Mouse (Mus musculus) kidney, embryonic 14.5 days (tissue): ENCODE measurements around the gene Pip4k2b. TPM values are rescaled to one million over a fixed set of nuclear protein-coding genes. Genes with fewer than 3 reads are reported as not detected.

Experiments
- ATAC-seq: fragments of 200-750 bp; cut with Nextera tagmentation; 2 replicates; pipeline ENCODE4 v1.8.0; 2017; ENCODE audit warnings: moderate number of reproducible peaks, mild to moderate bottlenecking, moderate TSS enrichment, moderate library complexity; ENCODE audit not compliant: low FRiP score, low TSS enrichment
- H3K27ac ChIP-seq: fragments of 300-500 bp; sonication (generic); 2 replicates; pipeline ENCODE4 v1.5.1; 2014; ENCODE audit warnings: low read depth, mild to moderate bottlenecking, low read length, moderate library complexity, mixed read lengths
- H3K27me3 ChIP-seq: fragments of 300-500 bp; sonication (generic); 2 replicates; pipeline ENCODE4 v1.6.1; 2014; ENCODE audit warnings: mild to moderate bottlenecking, low read length; ENCODE audit not compliant: control insufficient read depth, insufficient read depth
- H3K36me3 ChIP-seq: fragments of 300-500 bp; sonication (generic); 2 replicates; pipeline ENCODE4 v1.6.1; 2014; ENCODE audit warnings: low read length, mixed read lengths; ENCODE audit not compliant: control insufficient read depth, insufficient read depth
- H3K4me1 ChIP-seq: fragments of 300-500 bp; sonication (generic); 2 replicates; pipeline ENCODE4 v1.6.1; 2014; ENCODE audit warnings: low read length, mixed read lengths; ENCODE audit not compliant: control insufficient read depth, insufficient read depth
- H3K4me2 ChIP-seq: fragments of 300-500 bp; sonication (generic); replicated peaks from 2 replicates; pipeline ENCODE4 v1.6.1; 2014; ENCODE audit warnings: low read depth, mild to moderate bottlenecking, low read length
- H3K4me3 ChIP-seq: fragments of 300-500 bp; sonication (generic); 2 replicates; pipeline ENCODE4 v1.5.1; 2014; ENCODE audit warnings: mild to moderate bottlenecking, low read length
- H3K9ac ChIP-seq: fragments of 300-500 bp; sonication (generic); 2 replicates; pipeline ENCODE4 v1.6.1; 2014; ENCODE audit warnings: low read depth, mild to moderate bottlenecking, low read length, moderate library complexity
- H3K9me3 ChIP-seq: fragments of 300-500 bp; sonication (generic); 2 replicates; pipeline ENCODE4 v1.6.1; 2016; ENCODE audit warnings: low read length; ENCODE audit not compliant: control insufficient read depth
- WGBS: fragments of 180-500 bp; shearing (Covaris S2); extraction: QIAGEN DNeasy Blood & Tissue Kit; methylation state at CpG from one replicate; pipeline ENCODE4 v1.1.7; 2014; 5-methylcytosine and 5-hydroxymethylcytosine counted together
- polyA plus RNA-seq: library from polyadenylated mRNA; unstranded; fragments of >200 nt; fragmentation: Nextera tagmentation; extraction: Ambion mirVana; gene quantifications from 2 replicates; pipeline ENCODE4 v1.2.1, GENCODE M21; 2014

Pip4k2b gene
- polyA plus RNA-seq, 1 experiment from 2014 or later: 1.9 TPM

DNA sequence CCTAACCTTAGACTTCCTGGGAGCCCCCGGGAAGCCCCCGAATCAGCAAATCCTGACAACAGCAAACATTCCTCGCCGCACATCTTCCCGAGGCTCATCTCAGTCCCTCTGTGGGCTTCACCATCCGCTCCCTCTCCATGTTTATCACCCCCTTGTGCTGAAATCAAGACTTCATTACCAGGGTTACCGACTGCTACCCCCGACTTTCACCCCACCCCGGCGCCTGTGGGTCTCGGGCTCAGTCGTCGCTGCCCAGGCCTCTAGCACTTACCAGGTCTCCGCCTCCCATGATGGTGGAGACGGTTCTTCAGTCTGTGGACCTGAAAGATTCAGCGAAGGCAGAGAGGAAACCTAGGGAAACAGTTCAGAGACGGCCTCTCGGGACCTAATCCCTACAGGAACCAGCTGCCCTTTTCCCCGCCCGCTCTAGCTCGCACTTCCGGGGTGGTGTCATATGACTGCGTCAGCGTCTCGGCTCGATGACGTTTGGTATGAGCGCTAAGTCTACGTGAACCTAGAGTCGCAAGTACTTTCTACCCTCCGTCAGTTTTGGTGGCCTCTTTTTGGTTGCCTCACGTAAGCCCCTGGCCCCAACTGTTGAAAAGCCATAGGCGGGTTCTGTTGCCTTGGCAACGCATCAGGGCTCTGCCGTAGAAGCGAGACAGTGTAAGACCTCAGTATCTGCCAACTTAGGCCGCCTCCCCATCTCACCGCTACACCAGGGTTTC, 21.8 kb upstream of the Pip4k2b start, which contains the start of gene Cwc25:
TSS of gene Cwc25 (minus strand) at position 403 of the 728 bp plus-strand sequence.
- Histone ChIP-seq H3K4me1 (0 out of 2 replicates have a peak, but pooled peaks cover 5% of the 10 kb centered on the region), H3K9me3 (no peaks in the 10 kb centered on the region), H3K36me3 (peaks cover 15% of the 10 kb centered on the region), H3K27me3 (no peaks in the 10 kb centered on the region), H3K4me3 (peak within 1 kb of the TSS; percentile 74), H3K9ac (peak within 1 kb of the TSS; percentile 87), H3K27ac (peak within 1 kb of the TSS; percentile 51), H3K4me2 (peak within 1 kb of the TSS; percentile 59)
- ATAC-seq: peak; percentile 94
- under 1% methylated on average over 38 of the region's 38 CpGs for WGBS

DNA sequence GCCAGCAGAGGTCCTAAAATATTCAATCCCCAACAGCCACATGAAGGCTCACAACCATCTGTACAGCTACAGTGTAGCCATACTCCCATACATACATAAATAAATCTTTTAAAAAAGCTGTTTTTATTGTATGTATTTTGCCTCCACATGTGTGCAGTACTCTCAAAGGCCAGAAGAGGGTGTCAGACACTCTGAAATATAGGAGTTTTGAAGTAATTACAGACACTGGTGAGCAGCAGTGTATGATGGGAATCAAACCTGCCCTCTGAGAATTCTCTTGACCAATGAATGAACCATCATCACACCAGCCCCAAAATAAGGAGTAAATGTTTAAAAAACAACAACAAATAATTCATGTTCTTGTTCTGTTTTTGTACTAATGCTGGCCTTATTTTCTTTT, 17.1 kb upstream of the Pip4k2b start:
- no peak for ATAC-seq
- Histone ChIP-seq H3K4me1 (0 out of 2 replicates have a peak, but pooled peaks cover 5% of the 10 kb centered on the region), H3K27me3 (no peaks in the 10 kb centered on the region), H3K36me3 (peaks cover 34% of the 10 kb centered on the region), H3K4me3 (no peak overlapping the region), H3K27ac (no peak overlapping the region), H3K9me3 (no peaks in the 10 kb centered on the region), H3K9ac (no peak overlapping the region), H3K4me2 (no peak overlapping the region)

DNA sequence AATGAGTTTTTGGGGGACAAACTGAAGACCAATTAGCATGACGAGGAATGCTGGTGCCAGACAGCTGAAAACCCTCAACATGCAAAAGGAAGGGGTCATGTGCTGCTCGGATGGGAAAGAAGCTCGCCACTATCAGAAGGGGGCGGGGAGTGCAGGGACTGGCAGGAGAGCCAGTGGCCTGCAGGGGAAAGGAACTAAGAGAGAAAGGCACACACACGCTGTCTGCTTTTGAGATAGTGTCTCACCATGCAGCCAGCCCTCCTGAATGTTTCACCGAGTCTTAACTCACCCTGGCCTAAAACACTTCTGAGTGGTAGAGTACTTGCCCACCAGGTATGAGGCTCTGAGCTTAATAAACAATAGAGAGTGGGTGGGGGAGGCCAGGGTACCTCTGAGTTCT, 14.4 kb upstream of the Pip4k2b start:
- no peaks in the 10 kb centered on the region for H3K27me3 ChIP-seq
- 82% methylated on average over 6 of the region's 6 CpGs for WGBS
- H3K9me3 ChIP-seq: no peaks in the 10 kb centered on the region
- no peak overlapping the region for H3K4me3 ChIP-seq
- no peaks in the 10 kb centered on the region for H3K4me1 ChIP-seq
- peaks cover 50% of the 10 kb centered on the region for H3K36me3 ChIP-seq
- no peak for ATAC-seq
- no peak overlapping the region for H3K4me2 ChIP-seq
- no peak overlapping the region for H3K27ac ChIP-seq
- H3K9ac ChIP-seq: no peak overlapping the region

DNA sequence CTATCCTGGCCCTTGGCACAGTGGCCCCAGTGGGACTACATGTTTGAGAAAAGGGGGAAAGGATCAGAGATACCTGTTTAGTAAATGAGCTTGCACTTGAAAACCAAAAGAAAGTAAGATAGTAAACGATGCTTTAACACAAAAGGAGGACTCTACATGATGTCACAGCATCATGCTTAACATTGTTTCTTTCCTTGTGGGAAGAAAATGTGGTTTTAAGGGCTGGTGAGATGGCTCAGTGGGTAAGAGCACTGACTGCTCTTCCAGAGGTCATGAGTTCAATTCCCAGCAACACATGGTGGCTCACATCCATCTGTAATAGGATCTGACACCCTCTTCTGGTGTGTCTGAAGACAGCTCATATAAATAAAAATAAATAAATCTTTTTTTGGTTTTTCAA, 13.6 kb upstream of the Pip4k2b start:
- Histone ChIP-seq H3K9ac (no peak overlapping the region), H3K4me1 (no peaks in the 10 kb centered on the region), H3K9me3 (no peaks in the 10 kb centered on the region), H3K36me3 (peaks cover 58% of the 10 kb centered on the region), H3K4me3 (no peak overlapping the region), H3K4me2 (no peak overlapping the region), H3K27me3 (no peaks in the 10 kb centered on the region), H3K27ac (no peak overlapping the region)
- no peak for ATAC-seq
- 90% methylated on average over 1 of the region's 1 CpGs for WGBS

DNA sequence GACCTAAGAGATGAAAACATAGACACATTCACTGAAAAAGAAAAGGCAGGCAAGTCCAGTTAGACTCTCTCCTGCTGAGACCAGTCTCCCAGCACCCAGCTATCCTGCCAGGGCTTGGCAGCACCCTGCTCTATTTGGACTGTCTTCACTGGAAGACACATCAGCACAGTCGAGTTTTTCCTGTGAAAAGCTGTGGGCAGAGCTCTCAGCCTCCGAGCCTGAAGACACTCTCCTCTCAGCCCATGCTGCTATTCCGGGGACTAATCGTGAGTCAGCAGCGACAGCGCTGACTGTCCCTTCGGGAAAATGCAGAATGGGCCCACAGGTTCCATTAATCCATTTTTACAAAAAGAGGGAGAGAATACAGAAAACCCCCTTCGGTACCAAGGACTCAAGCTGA, 8.8 kb upstream of the Pip4k2b start:
- 94% methylated on average over 8 of the region's 8 CpGs for WGBS
- ATAC-seq: no peak
- H3K4me3 ChIP-seq: no peak overlapping the region
- no peaks in the 10 kb centered on the region for H3K4me1 ChIP-seq
- peaks cover 77% of the 10 kb centered on the region for H3K36me3 ChIP-seq
- H3K9ac ChIP-seq: no peak overlapping the region
- 0 out of 2 replicates have a peak, but pooled peaks cover 3% of the 10 kb centered on the region for H3K9me3 ChIP-seq
- no peak overlapping the region for H3K27ac ChIP-seq
- no peaks in the 10 kb centered on the region for H3K27me3 ChIP-seq
- no peak overlapping the region for H3K4me2 ChIP-seq

DNA sequence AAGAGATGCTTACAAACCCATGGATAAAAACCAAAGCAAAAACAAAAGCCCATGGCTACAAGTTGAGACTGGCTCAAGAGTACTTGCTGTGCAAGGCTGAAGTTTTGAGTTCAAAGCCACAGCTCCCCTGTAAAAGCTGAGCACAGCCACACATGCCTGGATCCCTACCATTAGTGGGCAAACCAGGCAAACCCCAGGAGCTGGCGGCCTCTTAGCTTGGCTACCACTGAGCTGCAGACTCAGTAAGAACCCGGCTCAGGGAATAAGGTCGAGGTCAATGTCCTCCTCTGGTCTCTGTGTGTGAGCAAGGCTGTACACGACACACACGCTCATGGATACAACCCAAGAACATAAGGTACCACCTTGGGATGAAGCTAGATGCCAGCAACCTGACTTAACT, 4.0 kb upstream of the Pip4k2b start:
- H3K4me2 ChIP-seq: no peak overlapping the region
- 0 out of 2 replicates have a peak, but pooled peaks cover 3% of the 10 kb centered on the region for H3K9me3 ChIP-seq
- H3K27ac ChIP-seq: no peak overlapping the region
- no peak overlapping the region for H3K4me3 ChIP-seq
- no peaks in the 10 kb centered on the region for H3K27me3 ChIP-seq
- 0 out of 2 replicates have a peak, but pooled peaks cover 2% of the 10 kb centered on the region for H3K4me1 ChIP-seq
- no peak overlapping the region for H3K9ac ChIP-seq
- H3K36me3 ChIP-seq: peaks cover 66% of the 10 kb centered on the region
- WGBS: 89% methylated on average over 5 of the region's 5 CpGs
- no peak for ATAC-seq

DNA sequence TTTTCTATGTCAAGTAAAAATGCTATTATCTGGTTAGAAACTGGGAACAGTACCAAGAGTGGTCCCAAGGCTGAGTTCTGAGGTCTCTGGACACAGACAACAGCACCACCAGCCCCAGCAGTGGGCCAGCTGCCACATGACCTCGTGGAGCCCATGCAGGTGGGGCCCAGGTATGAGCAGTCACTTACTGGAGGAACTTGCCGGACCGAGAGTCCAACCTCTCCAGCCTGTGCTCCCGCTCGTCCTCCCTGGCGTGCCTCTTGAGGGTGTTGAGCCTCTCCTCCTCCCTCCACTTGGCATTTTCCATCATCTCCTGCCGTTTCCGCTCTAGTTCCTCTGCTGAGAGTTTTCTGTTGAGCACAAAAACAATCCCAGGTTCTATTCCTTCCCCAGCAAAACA, 3.3 kb upstream of the Pip4k2b start:
- peaks cover 59% of the 10 kb centered on the region for H3K36me3 ChIP-seq
- 89% methylated on average over 8 of the region's 8 CpGs for WGBS
- no peak overlapping the region for H3K27ac ChIP-seq
- H3K9ac ChIP-seq: no peak overlapping the region
- H3K4me2 ChIP-seq: no peak overlapping the region
- H3K4me1 ChIP-seq: peaks cover 9% of the 10 kb centered on the region
- 0 out of 2 replicates have a peak, but pooled peaks cover 3% of the 10 kb centered on the region for H3K9me3 ChIP-seq
- no peak overlapping the region for H3K4me3 ChIP-seq
- no peaks in the 10 kb centered on the region for H3K27me3 ChIP-seq
- no peak for ATAC-seq

DNA sequence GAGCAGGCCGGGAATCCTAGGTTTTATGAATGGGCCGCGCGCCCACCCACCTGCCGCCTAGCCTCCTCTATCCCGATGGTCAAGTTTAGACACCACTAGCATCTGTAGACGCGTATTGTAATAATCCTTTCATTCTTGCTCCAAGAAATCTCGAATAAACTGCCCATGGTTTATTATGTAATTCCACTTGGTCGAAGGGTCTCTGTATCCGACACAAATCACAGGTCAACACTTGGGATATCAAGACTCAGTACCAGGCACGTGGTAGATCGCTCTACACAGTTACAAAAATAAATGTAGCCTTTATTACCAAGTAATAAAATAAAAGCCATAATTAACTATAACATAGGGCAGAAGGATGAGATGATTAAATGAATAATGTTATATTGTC, 822 bp upstream of the Pip4k2b start:
- H3K36me3 ChIP-seq: peaks cover 38% of the 10 kb centered on the region
- H3K9me3 ChIP-seq: no peaks in the 10 kb centered on the region
- no peak; the same call in 1 of the 2 replicates for ATAC-seq
- H3K4me1 ChIP-seq: peaks cover 19% of the 10 kb centered on the region
- WGBS: 11% methylated on average over 13 of the region's 13 CpGs
- peak overlapping the region; percentile 53 for H3K4me2 ChIP-seq
- H3K27me3 ChIP-seq: no peaks in the 10 kb centered on the region
- H3K9ac ChIP-seq: peak overlapping the region; percentile 72; the same call in 1 of the 2 replicates
- H3K27ac ChIP-seq: no peak overlapping the region
- H3K4me3 ChIP-seq: peak overlapping the region; percentile 81

DNA sequence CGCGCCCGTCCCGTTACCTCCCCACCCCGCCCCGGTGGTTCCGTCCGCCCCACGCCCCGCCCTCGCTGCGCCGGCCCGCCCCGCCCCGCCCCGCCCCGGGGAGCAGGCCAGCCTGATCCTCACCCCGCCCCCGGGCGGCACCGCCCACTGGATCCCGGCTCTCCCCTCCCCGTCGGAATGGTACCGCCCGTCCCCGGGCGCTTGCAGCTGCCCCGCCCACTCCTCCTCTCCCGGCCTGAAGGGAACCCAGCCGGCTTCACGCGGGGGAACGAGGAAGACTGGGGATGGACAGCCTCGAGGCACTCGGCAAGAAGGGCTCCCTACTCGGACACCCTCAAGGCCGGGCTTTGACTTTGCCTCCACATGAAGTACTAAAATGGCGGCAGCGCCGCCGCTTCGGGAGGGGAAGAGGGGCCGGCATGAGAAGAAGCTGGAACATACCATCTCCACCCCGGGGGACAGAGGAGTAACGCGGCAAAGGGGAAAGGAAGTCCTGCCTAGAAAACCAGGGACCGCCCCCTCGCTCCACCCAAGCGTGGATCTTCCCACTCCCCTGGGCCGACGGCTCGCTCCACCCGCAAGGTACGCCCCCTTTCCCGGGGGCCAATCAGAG, 320 bp upstream of the Pip4k2b start:
- Histone ChIP-seq H3K27me3 (no peaks in the 10 kb centered on the region), H3K4me1 (peaks cover 25% of the 10 kb centered on the region), H3K9me3 (no peaks in the 10 kb centered on the region), H3K36me3 (peaks cover 33% of the 10 kb centered on the region), H3K9ac (peak overlapping the region; percentile 72), H3K27ac (peak overlapping the region; percentile 89), H3K4me2 (peak overlapping the region; percentile 70), H3K4me3 (peak overlapping the region; percentile 81)
- under 1% methylated on average over 47 of the region's 57 CpGs for WGBS
- peak; percentile 96 for ATAC-seq
